Mouse (Mus musculus): ENCODE measurements around the gene Rnaseh2b.

GRCm38 (mm10) chr14:62349786-62350185, 57.4 kb downstream of the Rnaseh2b start:
- no peak for TF ChIP-seq CTCF (IDR thresholded peaks at IDR 0.05; ENCODE audit: borderline replicate concordance, extremely low read depth, insufficient read depth, insufficient read length)
- no peak for TF ChIP-seq POLR2A (IDR thresholded peaks at IDR 0.05; ENCODE audit: borderline replicate concordance, extremely low read depth, insufficient read depth, insufficient read length, poor library complexity, severe bottlenecking)
